ENCODE assay signal across 8 mouse cellular contexts in genomic region chr9:102834742-102835591, GRCm38 (mm10). TPM values are rescaled to one million over a fixed set of nuclear protein-coding genes. Genes with fewer than 3 reads are reported as not detected.
DNase-seq lines count a peak whose midpoint lies in the region; ATAC-seq and TF ChIP-seq lines count a peak whose summit lies in the region.

Gene Ryk (plus strand): TSS chr9:102834917.

- no peaks in the 10 kb centered on the region; the same call in 1 of the 2 replicates for H3K4me1 ChIP-seq in cerebellum, adult 2 months (ENCODE audit: control insufficient read depth, insufficient read depth, low read length)
- peaks cover 19% of the 10 kb centered on the region for H3K4me1 ChIP-seq in lung, embryonic 14.5 days (ENCODE audit: insufficient read depth)

- H3K9me3 ChIP-seq in lung, embryonic 14.5 days (ENCODE audit: low read depth, low read length) = no peaks in the 10 kb centered on the region

- H3K4me3 ChIP-seq in cerebellum, adult 2 months (replicated peaks; ENCODE audit: insufficient read depth, low read depth, low read length) = peak within 1 kb of the TSS; percentile 74
- peak within 1 kb of the TSS; percentile 97 for H3K4me3 ChIP-seq in lung, embryonic 14.5 days (ENCODE audit: low read depth, low read length)

- under 1% methylated on average over 106 of the region's 119 CpGs for WGBS in cerebellum, adult 2 months
- WGBS in lung, embryonic 14.5 days = under 1% methylated on average over 108 of the region's 119 CpGs

- H3K27me3 ChIP-seq in cerebellum, adult 2 months (ENCODE audit: control insufficient read depth, insufficient read depth, low read length) = no peaks in the 10 kb centered on the region
- H3K27me3 ChIP-seq in lung, embryonic 14.5 days (ENCODE audit: insufficient read depth, low read length) = no peaks in the 10 kb centered on the region

- peak within 1 kb of the TSS; percentile 65 for H3K4me2 ChIP-seq in lung, embryonic 14.5 days

- peak; percentile 83 for ATAC-seq in frontal cortex, adult (ENCODE audit: low TSS enrichment)
- peak; percentile 86 for ATAC-seq in lung, embryonic 14.5 days (ENCODE audit: insufficient read depth)

- H3K27ac ChIP-seq in cerebellum, adult 2 months (ENCODE audit: insufficient read depth, low read length) = peak within 1 kb of the TSS; percentile 82
- H3K27ac ChIP-seq in lung, embryonic 14.5 days (ENCODE audit: low read depth) = peak within 1 kb of the TSS; percentile 86

- TF ChIP-seq CTCF in cerebellum, adult 2 months (IDR thresholded peaks at IDR 0.05; ENCODE audit: borderline replicate concordance, insufficient read depth, low read depth, low read length) = no peak
- no peak for TF ChIP-seq CTCF in lung, embryonic 14.5 days (IDR thresholded peaks at IDR 0.05; ENCODE audit: low read depth)

- H3K36me3 ChIP-seq in lung, embryonic 14.5 days (ENCODE audit: insufficient read depth) = no peaks in the 10 kb centered on the region

- DNase-seq in NIH3T3 (ENCODE audit: low read depth) = peak; percentile 91
- DNase-seq in cerebellum, adult 2 months = peak; percentile 85 to 86
- peak; percentile 81 for DNase-seq in heart, postnatal 4 days
- peak; percentile 55 to 72 for DNase-seq in layer of hippocampus, adult 8-10 months (ENCODE audit: low spot score in 2 of 2)
- DNase-seq in lung, embryonic 14.5 days = peak; percentile 91
- peak; percentile 74 for DNase-seq in retina, adult 2 months (ENCODE audit: low read depth, low spot score)
- DNase-seq in thymus, postnatal 4 days = peak; percentile 61

- TF ChIP-seq POLR2A in cerebellum, adult 2 months (IDR thresholded peaks at IDR 0.05; ENCODE audit: borderline replicate concordance, insufficient read depth, low read length) = peak; percentile 51

- peak within 1 kb of the TSS; percentile 96 for H3K9ac ChIP-seq in lung, embryonic 14.5 days

RNA-seq across cellular contexts. Expression of gene Ryk, which starts in this region (rescaled TPM):
- polyA plus RNA-seq in cerebellum, adult 2 months (2012; rRNA removed) = 34.6 and 37.5 TPM in 2 replicates
- total RNA-seq in heart, postnatal 4 days (2021) = 10 to 100 TPM; 55.2 to 57.8 TPM
- total RNA-seq in layer of hippocampus, adult 8-10 months (2022) = 10 to 100 TPM; 39.8 to 52.7 (median 43.4) TPM
- 33.4 and 35.1 TPM in 2 replicates for polyA plus RNA-seq in lung, embryonic 14.5 days (2014; fragmentation: Nextera tagmentation; extraction: Ambion mirVana)

Comparison
In these comparisons a context has a peak if more than half of its experiments do, and no peak if none do; other contexts are left out.
1. Peak in every context shown above with its lines: DNase-seq, ATAC-seq, H3K4me3 ChIP-seq and H3K27ac ChIP-seq.